Mouse (Mus musculus): ENCODE data around the gene Eme1.

DNA sequence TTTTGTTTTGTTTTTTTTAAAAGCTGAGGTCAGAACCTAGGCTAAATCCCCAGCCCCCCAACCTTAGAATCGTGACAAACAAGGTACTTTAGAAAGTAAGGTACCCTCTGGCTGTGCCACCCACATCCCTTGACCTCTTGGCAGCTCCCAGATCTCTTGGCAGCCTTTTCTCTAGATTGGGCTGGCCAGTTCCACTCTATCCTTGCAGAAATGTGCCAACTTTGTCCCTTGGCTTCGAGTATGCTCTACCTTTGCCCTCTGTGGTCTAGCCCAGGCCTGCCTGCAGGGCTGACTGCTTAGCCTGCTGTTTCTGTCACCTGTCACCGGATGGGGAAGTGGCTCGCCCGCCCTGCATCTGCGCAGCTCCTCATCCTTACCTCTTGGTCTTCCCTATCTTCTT lies 11.5 kb upstream of the Eme1 start:
- TF ChIP-seq CTCF (IDR thresholded peaks at IDR 0.05; ENCODE audit: borderline replicate concordance, extremely low read depth, insufficient read depth, insufficient read length) (no peak), POLR2A (IDR thresholded peaks at IDR 0.05; ENCODE audit: borderline replicate concordance, extremely low read depth, insufficient read depth, insufficient read length, poor library complexity, severe bottlenecking) (no peak)

Data from brain, embryonic 14.5 days (tissue).